Mouse (Mus musculus) heart, postnatal 0 days (tissue): ENCODE results near the gene Prpf38b. TPM values are rescaled to one million over a fixed set of nuclear protein-coding genes. Genes with fewer than 3 reads are reported as not detected.

ENCODE experiments used
- ATAC-seq: fragments of 200-750 bp; cut with Nextera tagmentation; 2 replicates; pipeline ENCODE4 v1.8.0; 2017; ENCODE audit warnings: low read depth, moderate number of reproducible peaks, moderate library complexity; ENCODE audit not compliant: insufficient read depth
- DNase-seq: peaks from one replicate; pipeline ENCODE4 v3.0.0-alpha.2; 2016; ENCODE audit warnings: low spot score
- H3K27ac ChIP-seq: fragments of 300-500 bp; sonication (generic); 2 replicates; pipeline ENCODE4 v1.5.1; 2014; ENCODE audit warnings: low read depth, mild to moderate bottlenecking
- H3K27me3 ChIP-seq: fragments of 300-500 bp; sonication (generic); 2 replicates; pipeline ENCODE4 v1.6.1; 2014; ENCODE audit warnings: low read length, mixed read lengths; ENCODE audit not compliant: control insufficient read depth, insufficient read depth
- H3K36me3 ChIP-seq: fragments of 300-500 bp; sonication (generic); replicated peaks from 2 replicates; pipeline ENCODE4 v1.6.1; 2014; ENCODE audit warnings: low read length, mixed read lengths; ENCODE audit not compliant: control insufficient read depth, insufficient read depth
- H3K4me1 ChIP-seq: fragments of 300-500 bp; sonication (generic); 2 replicates; pipeline ENCODE4 v1.6.1; 2014; ENCODE audit warnings: antibody characterized with exemption; ENCODE audit not compliant: control insufficient read depth, insufficient read depth
- H3K4me2 ChIP-seq: fragments of 300-500 bp; sonication (generic); 2 replicates; pipeline ENCODE4 v1.6.1; 2014; ENCODE audit warnings: low read depth, mild to moderate bottlenecking, low read length, moderate library complexity
- H3K4me3 ChIP-seq: fragments of 300-500 bp; sonication (generic); 2 replicates; pipeline ENCODE4 v1.5.1; 2014; ENCODE audit warnings: low read depth, low read length
- H3K9ac ChIP-seq: fragments of 300-500 bp; sonication (generic); replicated peaks from 2 replicates; pipeline ENCODE4 v1.6.1; 2014; ENCODE audit warnings: low read depth, low read length, mixed read lengths
- H3K9me3 ChIP-seq: fragments of 300-500 bp; sonication (generic); replicated peaks from 2 replicates; pipeline ENCODE4 v1.6.1; 2016; ENCODE audit warnings: low read length; ENCODE audit not compliant: control insufficient read depth
- CTCF ChIP-seq: IDR thresholded peaks from 2 replicates; pipeline ENCODE4 v1.5.1; 2016; ENCODE audit warnings: antibody characterized with exemption, control low read depth, low read depth
- EP300 ChIP-seq: IDR thresholded peaks from 2 replicates; pipeline ENCODE4 v1.6.1; 2016; ENCODE audit warnings: antibody characterized with exemption, low read depth
- WGBS: fragments of 180-500 bp; shearing (Covaris S2); extraction: QIAGEN DNeasy Blood & Tissue Kit; methylation state at CpG from one replicate; pipeline ENCODE4 v1.1.7; 2014; 5-methylcytosine and 5-hydroxymethylcytosine counted together
- polyA plus RNA-seq: library from polyadenylated mRNA; unstranded; fragments of >200 nt; fragmentation: Nextera tagmentation; extraction: Ambion mirVana; gene quantifications from 2 replicates; pipeline ENCODE4 v1.2.1, GENCODE M21; 2015
- total RNA-seq: library from RNA; depleted of rRNA; stranded (reverse); fragments of >200 nt; gene quantifications from 2 replicates; pipeline ENCODE4 v1.2.3, GENCODE M21; 2014; ENCODE audit warnings: low replicate concordance

Prpf38b gene
- total and polyA plus RNA-seq, 2 experiments from 2014 or later: 27.8 to 33.8 TPM

GRCm38 (mm10) chr3:108898640-108899039, 12.9 kb downstream of the Prpf38b start:
- no peaks in the 10 kb centered on the region for H3K27me3 ChIP-seq
- H3K4me3 ChIP-seq: no peak overlapping the region
- no peaks in the 10 kb centered on the region for H3K4me1 ChIP-seq
- no peak overlapping the region for H3K9ac ChIP-seq
- ATAC-seq: no peak
- no peak overlapping the region for H3K27ac ChIP-seq
- WGBS: 95% methylated on average over 4 of the region's 4 CpGs
- DNase-seq: no peak
- peaks cover 12% of the 10 kb centered on the region for H3K36me3 ChIP-seq
- no peaks in the 10 kb centered on the region for H3K9me3 ChIP-seq
- H3K4me2 ChIP-seq: no peak overlapping the region
- TF ChIP-seq CTCF (no peak), EP300 (no peak)

GRCm38 (mm10) chr3:108892914-108893313, 18.6 kb downstream of the Prpf38b start:
- Histone ChIP-seq H3K27ac (no peak overlapping the region), H3K4me1 (no peaks in the 10 kb centered on the region), H3K9me3 (no peaks in the 10 kb centered on the region), H3K4me3 (no peak overlapping the region), H3K9ac (no peak overlapping the region), H3K27me3 (no peaks in the 10 kb centered on the region), H3K4me2 (no peak overlapping the region), H3K36me3 (no peaks in the 10 kb centered on the region)
- DNase-seq: no peak
- WGBS: 58% methylated on average over 4 of the region's 4 CpGs
- ATAC-seq: no peak
- no peak for TF ChIP-seq CTCF
- no peak for TF ChIP-seq EP300

GRCm38 (mm10) chr3:108892080-108892479, 19.4 kb downstream of the Prpf38b start:
- Histone ChIP-seq H3K9ac (no peak overlapping the region), H3K36me3 (no peaks in the 10 kb centered on the region), H3K4me3 (no peak overlapping the region), H3K9me3 (no peaks in the 10 kb centered on the region), H3K27me3 (no peaks in the 10 kb centered on the region), H3K27ac (no peak overlapping the region), H3K4me1 (no peaks in the 10 kb centered on the region), H3K4me2 (no peak overlapping the region)
- TF ChIP-seq CTCF: no peak
- no peak for TF ChIP-seq EP300
- ATAC-seq (no peak), DNase-seq (no peak)
- 64% methylated on average over 1 of the region's 1 CpGs for WGBS

GRCm38 (mm10) chr3:108889908-108890307, 21.6 kb downstream of the Prpf38b start, which contains the start of gene Fndc7:
Gene Fndc7, minus strand, starts transcription at chr3:108890008.
- H3K4me2 ChIP-seq: no peak within 1 kb of the TSS
- ATAC-seq: no peak
- no peak within 1 kb of the TSS for H3K27ac ChIP-seq
- peaks cover 17% of the 10 kb centered on the region for H3K4me1 ChIP-seq
- WGBS: 93% methylated on average over 1 of the region's 1 CpGs
- H3K27me3 ChIP-seq: no peaks in the 10 kb centered on the region
- no peaks in the 10 kb centered on the region for H3K9me3 ChIP-seq
- no peak for TF ChIP-seq CTCF
- no peak within 1 kb of the TSS for H3K4me3 ChIP-seq
- no peak for DNase-seq
- H3K36me3 ChIP-seq: no peaks in the 10 kb centered on the region
- no peak within 1 kb of the TSS for H3K9ac ChIP-seq

- no peak overlapping the region for H3K4me2 ChIP-seq
- no peak for DNase-seq
- ATAC-seq: no peak
- H3K36me3 ChIP-seq: no peaks in the 10 kb centered on the region
- H3K9ac ChIP-seq: no peak overlapping the region
- H3K27ac ChIP-seq: no peak overlapping the region
- no peaks in the 10 kb centered on the region for H3K27me3 ChIP-seq
- H3K9me3 ChIP-seq: no peaks in the 10 kb centered on the region
- no peak overlapping the region for H3K4me3 ChIP-seq
- H3K4me1 ChIP-seq: peaks cover 17% of the 10 kb centered on the region
- WGBS: 90% methylated on average over 3 of the region's 3 CpGs
- no peak for TF ChIP-seq CTCF
- no peak for TF ChIP-seq EP300
Measured at GRCm38 (mm10) chr3:108887618-108887975, 23.9 kb downstream of the Prpf38b start.

GRCm38 (mm10) chr3:108886934-108887617, 24.5 kb downstream of the Prpf38b start:
- TF ChIP-seq CTCF (no peak), EP300 (no peak)
- H3K4me3 ChIP-seq: no peak overlapping the region
- WGBS: 80% methylated on average over 12 of the region's 12 CpGs
- no peak for ATAC-seq
- H3K27me3 ChIP-seq: no peaks in the 10 kb centered on the region
- H3K4me1 ChIP-seq: peaks cover 17% of the 10 kb centered on the region
- no peaks in the 10 kb centered on the region for H3K9me3 ChIP-seq
- peak overlapping the region; percentile 43; the same call in 1 of the 2 replicates for H3K27ac ChIP-seq
- no peak for DNase-seq
- no peak overlapping the region for H3K4me2 ChIP-seq
- no peak overlapping the region for H3K9ac ChIP-seq
- H3K36me3 ChIP-seq: no peaks in the 10 kb centered on the region
